Mouse (Mus musculus) lung, postnatal 0 days (tissue): ENCODE data around the gene Sdk1. TPM values are rescaled to one million over a fixed set of nuclear protein-coding genes. Genes with fewer than 3 reads are reported as not detected.

ENCODE experiments used
- ATAC-seq: fragments of 200-750 bp; cut with Nextera tagmentation; 2 replicates; pipeline ENCODE4 v1.8.0; 2017; ENCODE audit warnings: moderate library complexity
- DNase-seq: peaks from one replicate; pipeline ENCODE4 v3.0.0-alpha.2; 2016; ENCODE audit warnings: low spot score
- H3K27ac ChIP-seq: fragments of 300-500 bp; sonication (generic); 2 replicates; pipeline ENCODE4 v1.5.1; 2014; ENCODE audit warnings: antibody characterized with exemption, mild to moderate bottlenecking, low read length, mixed read lengths
- H3K27me3 ChIP-seq: fragments of 300-500 bp; sonication (generic); replicated peaks from 2 replicates; pipeline ENCODE4 v1.6.1; 2014; ENCODE audit warnings: low read length, mixed read lengths; ENCODE audit not compliant: insufficient read depth
- H3K36me3 ChIP-seq: fragments of 300-500 bp; sonication (generic); 2 replicates; pipeline ENCODE4 v1.6.1; 2014; ENCODE audit warnings: low read length, mixed read lengths; ENCODE audit not compliant: insufficient read depth
- H3K4me1 ChIP-seq: fragments of 300-500 bp; sonication (generic); 2 replicates; pipeline ENCODE4 v1.6.1; 2014; ENCODE audit warnings: antibody characterized with exemption, low read depth, low read length, mixed read lengths; ENCODE audit not compliant: insufficient read depth
- H3K4me2 ChIP-seq: fragments of 300-500 bp; sonication (generic); replicated peaks from 2 replicates; pipeline ENCODE4 v1.6.1; 2014; ENCODE audit warnings: low read depth, mild to moderate bottlenecking, low read length, moderate library complexity, mixed read lengths
- H3K4me3 ChIP-seq: fragments of 300-500 bp; sonication (generic); 2 replicates; pipeline ENCODE4 v1.5.1; 2014; ENCODE audit warnings: low read depth, low read length
- H3K9ac ChIP-seq: fragments of 300-500 bp; sonication (generic); replicated peaks from 2 replicates; pipeline ENCODE4 v1.6.1; 2014; ENCODE audit warnings: low read depth, mild to moderate bottlenecking
- H3K9me3 ChIP-seq: fragments of 300-500 bp; sonication (generic); 2 replicates; pipeline ENCODE4 v1.6.1; 2016; ENCODE audit warnings: low read length, mixed read lengths
- CTCF ChIP-seq: IDR thresholded peaks from 2 replicates; pipeline ENCODE4 v1.5.1; 2016; ENCODE audit warnings: antibody characterized with exemption, mild to moderate bottlenecking
- EP300 ChIP-seq: IDR thresholded peaks from 2 replicates; pipeline ENCODE4 v1.6.1; 2016; ENCODE audit warnings: antibody characterized with exemption, mild to moderate bottlenecking, control low read depth
- WGBS: fragments of 180-500 bp; shearing (Covaris S2); extraction: QIAGEN DNeasy Blood & Tissue Kit; methylation state at CpG from one replicate; pipeline ENCODE4 v1.1.7; 2014; 5-methylcytosine and 5-hydroxymethylcytosine counted together
- polyA plus RNA-seq: library from polyadenylated mRNA; unstranded; fragments of >200 nt; fragmentation: Nextera tagmentation; extraction: Ambion mirVana; gene quantifications from 2 replicates; pipeline ENCODE4 v1.2.1, GENCODE M21; 2015

Sdk1 gene
- polyA plus RNA-seq, 1 experiment from 2014 or later: 0.19 TPM

GRCm38 (mm10) chr5:141847686-141848085 lies 606.4 kb downstream of the Sdk1 start:
- Histone ChIP-seq H3K27me3 (no peaks in the 10 kb centered on the region), H3K4me1 (no peaks in the 10 kb centered on the region), H3K9ac (no peak overlapping the region), H3K27ac (no peak overlapping the region), H3K36me3 (no peaks in the 10 kb centered on the region), H3K9me3 (no peaks in the 10 kb centered on the region), H3K4me3 (no peak overlapping the region), H3K4me2 (no peak overlapping the region)
- TF ChIP-seq CTCF (no peak), EP300 (no peak)
- 87% methylated on average over 4 of the region's 4 CpGs for WGBS
- ATAC-seq (no peak), DNase-seq (no peak)

DNA sequence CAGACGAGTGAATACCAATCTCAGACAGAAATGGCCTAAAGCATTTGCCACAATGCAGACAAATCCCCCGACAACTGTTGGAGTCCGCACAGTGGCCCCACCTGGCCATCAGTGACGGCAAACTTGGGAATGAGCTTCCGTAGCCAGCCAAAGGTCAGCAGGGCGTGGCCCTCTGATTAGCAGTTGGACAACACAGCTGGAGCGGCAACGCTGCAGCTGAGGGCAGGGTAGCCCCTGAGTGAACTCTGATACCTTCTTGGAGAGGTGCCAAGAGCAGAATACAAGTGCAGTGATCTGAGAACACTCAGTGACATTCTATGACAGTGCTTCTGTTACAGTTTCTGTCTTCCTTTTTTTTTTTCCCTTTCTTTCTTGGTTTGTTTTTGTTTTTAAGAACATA lies 610.9 kb downstream of the Sdk1 start:
- Histone ChIP-seq H3K9me3 (no peaks in the 10 kb centered on the region), H3K4me1 (no peaks in the 10 kb centered on the region), H3K36me3 (no peaks in the 10 kb centered on the region), H3K27me3 (no peaks in the 10 kb centered on the region), H3K9ac (no peak overlapping the region), H3K4me3 (no peak overlapping the region), H3K4me2 (no peak overlapping the region), H3K27ac (no peak overlapping the region)
- no peak for TF ChIP-seq EP300
- no peak for TF ChIP-seq CTCF
- DNase-seq (peak; percentile 8), ATAC-seq (no peak)
- 23% methylated on average over 8 of the region's 8 CpGs for WGBS

DNA sequence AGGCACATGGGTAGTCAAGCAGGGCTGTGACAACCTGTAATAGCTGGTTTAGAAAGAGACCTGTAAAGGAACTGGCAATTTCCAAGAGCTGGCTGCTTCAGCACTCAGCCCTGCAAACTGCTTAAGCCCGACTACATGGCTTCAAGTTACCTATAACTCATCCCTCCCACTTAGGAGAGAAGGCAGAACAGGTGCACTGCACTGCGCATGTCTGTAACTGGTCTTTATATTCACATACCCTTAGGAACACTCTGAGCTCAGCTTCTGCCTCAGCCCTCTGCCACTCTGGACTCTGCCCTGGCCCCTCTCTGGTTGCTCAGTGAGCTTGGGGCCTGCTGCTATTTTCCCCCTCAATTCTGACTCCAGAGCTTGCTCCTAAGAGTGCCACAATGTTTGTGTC lies 615.2 kb downstream of the Sdk1 start:
- 60% methylated on average over 2 of the region's 2 CpGs for WGBS
- DNase-seq: no peak
- ATAC-seq: no peak
- H3K9ac ChIP-seq: no peak overlapping the region
- H3K27me3 ChIP-seq: no peaks in the 10 kb centered on the region
- no peak overlapping the region for H3K4me2 ChIP-seq
- TF ChIP-seq EP300 (no peak), CTCF (no peak)
- H3K27ac ChIP-seq: no peak overlapping the region
- H3K4me1 ChIP-seq: no peaks in the 10 kb centered on the region
- no peaks in the 10 kb centered on the region for H3K9me3 ChIP-seq
- H3K4me3 ChIP-seq: no peak overlapping the region
- H3K36me3 ChIP-seq: no peaks in the 10 kb centered on the region

DNA sequence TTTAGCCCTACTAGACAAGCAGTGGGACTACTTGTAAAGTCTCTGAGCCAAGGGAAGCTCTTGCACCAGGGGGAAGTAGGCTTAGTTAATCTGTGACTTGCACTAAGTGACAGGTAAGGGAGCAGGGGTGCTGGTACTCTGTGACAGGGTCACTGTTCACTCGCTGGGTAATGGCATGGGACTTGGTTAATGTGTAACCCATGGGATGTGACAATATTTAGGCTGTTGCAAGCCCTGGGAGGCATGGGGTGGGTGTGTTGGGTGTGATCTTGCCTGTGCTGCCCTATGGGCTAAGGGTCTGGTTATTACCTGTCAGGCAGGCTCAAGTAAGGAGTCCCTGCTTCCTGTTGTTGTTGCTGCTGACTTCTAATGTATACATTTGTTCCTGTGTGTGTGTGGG lies 616.5 kb downstream of the Sdk1 start:
- 73% methylated on average over 1 of the region's 1 CpGs for WGBS
- Histone ChIP-seq H3K4me1 (no peaks in the 10 kb centered on the region), H3K9me3 (no peaks in the 10 kb centered on the region), H3K27ac (no peak overlapping the region), H3K27me3 (no peaks in the 10 kb centered on the region), H3K4me3 (no peak overlapping the region), H3K36me3 (no peaks in the 10 kb centered on the region), H3K9ac (no peak overlapping the region), H3K4me2 (no peak overlapping the region)
- ATAC-seq (no peak), DNase-seq (no peak)
- TF ChIP-seq EP300 (no peak), CTCF (no peak)

- DNase-seq (peak; percentile 11), ATAC-seq (no peak)
- Histone ChIP-seq H3K4me1 (no peaks in the 10 kb centered on the region), H3K4me3 (no peak overlapping the region), H3K27ac (no peak overlapping the region), H3K9ac (no peak overlapping the region), H3K27me3 (no peaks in the 10 kb centered on the region), H3K4me2 (no peak overlapping the region), H3K36me3 (no peaks in the 10 kb centered on the region), H3K9me3 (no peaks in the 10 kb centered on the region)
- TF ChIP-seq EP300 (no peak), CTCF (no peak)
- WGBS: 54% methylated on average over 8 of the region's 8 CpGs
Observed at GRCm38 (mm10) chr5:141858406-141859160, 617.3 kb downstream of the Sdk1 start.

DNA sequence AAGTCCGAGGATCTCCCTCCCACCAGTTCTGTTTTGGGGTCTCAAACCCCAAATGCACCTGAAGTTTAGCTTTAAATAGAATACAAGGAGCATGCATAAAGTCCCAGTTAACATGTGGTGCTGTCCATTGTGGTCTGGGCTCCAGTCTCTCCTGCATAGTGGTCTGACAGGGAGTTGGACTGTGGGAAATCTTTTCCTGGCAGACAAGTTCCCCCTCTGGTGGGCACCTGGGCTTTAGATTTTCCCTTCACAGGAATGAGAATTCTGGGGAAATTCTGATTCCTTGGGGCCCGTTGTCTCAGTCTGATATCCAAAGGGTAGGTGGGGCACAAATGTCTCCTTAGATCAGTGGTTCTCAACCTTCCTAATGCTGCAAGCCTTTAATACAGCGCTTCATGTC lies 624.8 kb downstream of the Sdk1 start:
- H3K27ac ChIP-seq: no peak overlapping the region
- H3K4me1 ChIP-seq: no peaks in the 10 kb centered on the region
- TF ChIP-seq CTCF (0 out of 2 replicates have a peak, but pooled peaks have one; percentile 21), EP300 (no peak)
- WGBS: 65% methylated on average over 3 of the region's 3 CpGs
- no peak overlapping the region for H3K4me2 ChIP-seq
- DNase-seq (no peak), ATAC-seq (no peak)
- H3K4me3 ChIP-seq: no peak overlapping the region
- H3K9ac ChIP-seq: no peak overlapping the region
- H3K27me3 ChIP-seq: no peaks in the 10 kb centered on the region
- H3K36me3 ChIP-seq: no peaks in the 10 kb centered on the region
- H3K9me3 ChIP-seq: no peaks in the 10 kb centered on the region
